Mouse (Mus musculus) hindbrain, embryonic 16.5 days (tissue): ENCODE measurements around the gene Mettl24. TPM values are rescaled to one million over a fixed set of nuclear protein-coding genes. Genes with fewer than 3 reads are reported as not detected.

Experiments used
- ATAC-seq: fragments of 200-750 bp; cut with Nextera tagmentation; 2 replicates; pipeline ENCODE4 v1.8.0; 2017; ENCODE audit warnings: moderate TSS enrichment, moderate library complexity
- H3K27ac ChIP-seq: fragments of 300-500 bp; sonication (generic); 2 replicates; pipeline ENCODE4 v1.5.1; 2014; ENCODE audit warnings: low read depth, mild to moderate bottlenecking, control low read depth, low read length, moderate library complexity
- H3K27me3 ChIP-seq: fragments of 300-500 bp; sonication (generic); replicated peaks from 2 replicates; pipeline ENCODE4 v1.6.1; 2014; ENCODE audit warnings: low read length; ENCODE audit not compliant: control insufficient read depth, insufficient read depth
- H3K36me3 ChIP-seq: fragments of 300-500 bp; sonication (generic); 2 replicates; pipeline ENCODE4 v1.6.1; 2014; ENCODE audit warnings: mild to moderate bottlenecking, low read length, moderate library complexity, mixed read lengths; ENCODE audit not compliant: control insufficient read depth, insufficient read depth
- H3K4me1 ChIP-seq: fragments of 300-500 bp; sonication (generic); 2 replicates; pipeline ENCODE4 v1.6.1; 2014; ENCODE audit warnings: low read depth, low read length; ENCODE audit not compliant: control insufficient read depth, insufficient read depth
- H3K4me2 ChIP-seq: fragments of 300-500 bp; sonication (generic); 2 replicates; pipeline ENCODE4 v1.6.1; 2014; ENCODE audit warnings: mild to moderate bottlenecking, low read length, control low read depth, moderate library complexity
- H3K4me3 ChIP-seq: fragments of 300-500 bp; sonication (generic); 2 replicates; pipeline ENCODE4 v1.5.1; 2014; ENCODE audit warnings: mild to moderate bottlenecking, low read length, control low read depth, moderate library complexity
- H3K9ac ChIP-seq: fragments of 300-500 bp; sonication (generic); 2 replicates; pipeline ENCODE4 v1.6.1; 2014; ENCODE audit warnings: low read depth, mild to moderate bottlenecking, control low read depth, low read length, moderate library complexity
- H3K9me3 ChIP-seq: fragments of 300-500 bp; sonication (generic); 2 replicates; pipeline ENCODE4 v1.6.1; 2014; ENCODE audit warnings: mild to moderate bottlenecking, low read length, moderate library complexity; ENCODE audit not compliant: control insufficient read depth
- WGBS: fragments of 180-500 bp; shearing (Covaris S2); extraction: QIAGEN DNeasy Blood & Tissue Kit; methylation state at CpG from one replicate; pipeline ENCODE4 v1.1.7; 2014; 5-methylcytosine and 5-hydroxymethylcytosine counted together
- polyA plus RNA-seq: library from polyadenylated mRNA; unstranded; fragments of >200 nt; fragmentation: Nextera tagmentation; extraction: Ambion mirVana; gene quantifications from 2 replicates; pipeline ENCODE4 v1.2.1, GENCODE M21; 2015

The Mettl24 gene
- polyA plus RNA-seq, 1 experiment from 2014 or later = 0.84 TPM

DNA sequence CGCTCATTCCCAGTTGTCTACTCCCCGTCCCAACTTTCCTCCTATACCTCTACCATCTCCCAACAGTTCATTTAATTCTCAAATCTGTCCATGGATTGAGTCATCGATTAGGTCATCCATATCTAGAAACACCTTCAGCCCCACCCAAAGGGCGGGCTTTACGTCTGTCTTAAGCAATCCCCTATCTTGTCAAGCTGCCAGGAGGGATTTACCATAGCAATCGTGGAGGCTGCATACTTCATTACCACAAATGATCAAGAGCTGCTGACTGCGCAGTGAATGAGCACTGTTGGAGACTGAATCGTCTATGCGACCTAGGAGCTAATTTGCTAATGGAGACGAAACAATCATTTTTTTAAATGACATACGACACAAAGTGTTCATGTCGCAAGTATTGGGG, 34.3 kb upstream of the Mettl24 start:
- Histone ChIP-seq H3K4me1 (no peaks in the 10 kb centered on the region), H3K36me3 (no peaks in the 10 kb centered on the region), H3K27me3 (no peaks in the 10 kb centered on the region), H3K27ac (no peak overlapping the region), H3K4me2 (no peak overlapping the region), H3K9ac (no peak overlapping the region), H3K9me3 (peaks cover 4% of the 10 kb centered on the region), H3K4me3 (no peak overlapping the region)
- WGBS = 81% methylated on average over 12 of the region's 12 CpGs
- no peak for ATAC-seq

DNA sequence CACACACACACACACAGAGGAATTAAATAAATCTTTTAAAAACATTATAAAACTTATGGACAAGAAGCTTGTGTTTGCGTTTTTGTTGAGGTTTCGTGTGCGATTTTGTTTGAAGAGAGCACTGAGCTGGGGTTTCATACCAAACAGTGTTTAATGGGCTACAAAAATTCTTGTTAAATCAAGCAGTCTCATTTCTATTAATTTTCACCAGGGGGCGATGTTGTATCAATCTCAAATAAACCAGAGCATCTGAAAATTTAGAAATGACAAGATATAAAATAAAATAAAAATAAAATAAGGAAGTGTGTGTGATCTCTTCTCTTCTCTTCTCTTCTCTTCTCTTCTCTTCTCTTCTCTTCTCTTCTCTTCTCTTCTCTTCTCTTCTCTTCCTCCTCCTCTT, 33.4 kb upstream of the Mettl24 start:
- WGBS = 34% methylated on average over 4 of the region's 4 CpGs
- Histone ChIP-seq H3K4me3 (no peak overlapping the region), H3K4me2 (no peak overlapping the region), H3K4me1 (no peaks in the 10 kb centered on the region), H3K36me3 (no peaks in the 10 kb centered on the region), H3K27me3 (no peaks in the 10 kb centered on the region), H3K9me3 (peaks cover 4% of the 10 kb centered on the region), H3K27ac (no peak overlapping the region), H3K9ac (no peak overlapping the region)
- ATAC-seq = no peak

GRCm38 (mm10) chr10:40651676-40652075, 31.4 kb upstream of the Mettl24 start:
- Histone ChIP-seq H3K4me2 (no peak overlapping the region), H3K27me3 (no peaks in the 10 kb centered on the region), H3K4me3 (no peak overlapping the region), H3K36me3 (no peaks in the 10 kb centered on the region), H3K9me3 (no peaks in the 10 kb centered on the region; the same call in 1 of the 2 replicates), H3K9ac (no peak overlapping the region), H3K27ac (no peak overlapping the region), H3K4me1 (no peaks in the 10 kb centered on the region)
- ATAC-seq = no peak
- WGBS = 61% methylated on average over 2 of the region's 2 CpGs

DNA sequence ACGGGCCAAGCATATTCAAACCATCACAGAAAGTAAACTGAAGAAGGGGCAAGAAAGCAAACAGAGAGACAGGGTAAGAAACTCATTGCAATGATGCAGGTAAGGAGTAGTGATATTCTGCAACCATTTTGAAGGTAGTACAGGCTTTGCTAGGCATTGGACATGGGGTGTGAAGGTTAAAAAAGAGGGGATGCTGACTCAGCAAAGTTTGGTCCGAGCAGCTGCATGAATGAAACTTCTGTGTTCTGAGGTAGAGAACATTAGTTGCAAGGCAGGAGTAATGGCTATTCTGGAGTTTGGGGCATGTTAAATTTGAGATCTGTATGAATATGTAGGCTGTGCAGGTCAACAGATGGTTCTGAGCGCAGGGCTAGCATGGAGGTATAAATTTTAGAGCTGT, 17.8 kb upstream of the Mettl24 start:
- no peak for ATAC-seq
- Histone ChIP-seq H3K27me3 (no peaks in the 10 kb centered on the region), H3K36me3 (no peaks in the 10 kb centered on the region), H3K27ac (no peak overlapping the region), H3K4me1 (no peaks in the 10 kb centered on the region), H3K4me3 (no peak overlapping the region), H3K4me2 (no peak overlapping the region), H3K9ac (no peak overlapping the region), H3K9me3 (no peaks in the 10 kb centered on the region)
- 84% methylated on average over 3 of the region's 3 CpGs for WGBS

DNA sequence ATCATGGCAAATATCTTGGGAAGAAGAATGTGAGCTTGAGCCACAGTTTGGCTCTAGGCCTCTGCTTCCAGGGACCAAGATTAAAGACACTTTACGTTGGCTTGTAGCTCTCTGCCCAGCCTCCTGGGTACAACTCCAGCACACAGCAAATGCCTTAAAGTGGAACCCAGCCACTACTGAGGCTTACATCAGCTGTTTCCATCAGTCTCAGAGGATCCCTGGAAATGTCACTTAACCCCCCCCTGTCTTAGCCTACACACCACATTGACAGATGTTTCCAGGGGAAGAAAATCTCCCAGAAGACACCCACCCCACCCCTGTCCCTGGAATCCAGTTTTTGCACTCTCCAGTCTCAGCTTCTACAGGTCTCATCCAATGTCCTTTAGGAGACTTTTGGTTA, 16.1 kb upstream of the Mettl24 start:
- Histone ChIP-seq H3K9me3 (no peaks in the 10 kb centered on the region), H3K27ac (no peak overlapping the region), H3K9ac (no peak overlapping the region), H3K4me3 (no peak overlapping the region), H3K4me2 (no peak overlapping the region), H3K36me3 (no peaks in the 10 kb centered on the region), H3K27me3 (no peaks in the 10 kb centered on the region), H3K4me1 (no peaks in the 10 kb centered on the region)
- 73% methylated on average over 1 of the region's 1 CpGs for WGBS
- ATAC-seq = no peak

DNA sequence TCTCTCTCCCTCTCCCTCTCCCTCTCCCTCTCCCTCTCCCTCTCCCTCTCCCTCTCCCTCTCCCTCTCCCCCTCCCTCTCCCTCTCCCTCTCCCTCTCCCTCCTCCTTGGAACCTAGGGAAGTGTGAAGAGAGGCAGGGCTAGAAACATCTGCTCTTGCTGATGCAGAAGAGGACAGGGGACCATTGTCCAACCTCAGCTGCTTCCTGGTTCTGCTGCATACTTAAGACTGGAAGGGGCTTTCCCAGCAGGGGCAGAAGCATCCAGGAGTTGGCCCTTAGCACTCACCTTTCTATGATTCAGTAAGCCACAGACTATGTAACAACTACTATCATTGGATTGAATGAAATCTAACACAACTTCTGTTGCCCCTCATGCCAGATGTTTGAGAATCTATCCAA, 14.4 kb upstream of the Mettl24 start:
- no peak overlapping the region for H3K4me3 ChIP-seq
- no peaks in the 10 kb centered on the region for H3K36me3 ChIP-seq
- H3K4me1 ChIP-seq = peaks cover 6% of the 10 kb centered on the region
- H3K9ac ChIP-seq = no peak overlapping the region
- H3K27ac ChIP-seq = no peak overlapping the region
- H3K4me2 ChIP-seq = no peak overlapping the region
- H3K27me3 ChIP-seq = no peaks in the 10 kb centered on the region
- ATAC-seq = no peak
- H3K9me3 ChIP-seq = no peaks in the 10 kb centered on the region

GRCm38 (mm10) chr10:40672587-40673296, 10.3 kb upstream of the Mettl24 start:
- Histone ChIP-seq H3K4me1 (peaks cover 10% of the 10 kb centered on the region), H3K9ac (no peak overlapping the region), H3K27me3 (no peaks in the 10 kb centered on the region), H3K4me2 (no peak overlapping the region), H3K9me3 (no peaks in the 10 kb centered on the region), H3K36me3 (no peaks in the 10 kb centered on the region), H3K27ac (no peak overlapping the region), H3K4me3 (no peak overlapping the region)
- WGBS = 31% methylated on average over 8 of the region's 8 CpGs
- peak; percentile 59; the same call in 1 of the 2 replicates for ATAC-seq

DNA sequence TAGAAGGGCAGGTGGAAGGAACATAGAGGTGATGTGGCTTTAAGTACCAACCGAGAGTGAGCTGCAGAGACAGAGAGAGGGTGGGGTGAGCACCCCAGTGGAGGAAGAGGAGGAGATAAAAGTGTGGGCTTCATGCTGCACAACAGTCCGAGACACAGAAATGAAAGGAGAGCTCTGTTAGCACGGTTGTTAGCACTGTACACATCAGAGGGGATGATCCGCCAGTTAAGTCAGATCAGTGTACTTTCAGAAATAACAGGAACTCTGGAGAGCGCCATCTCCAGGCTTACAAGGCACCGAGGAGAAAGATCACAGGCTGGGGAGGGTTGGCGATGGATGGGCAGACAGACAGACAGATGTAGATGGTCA, 9.8 kb upstream of the Mettl24 start:
- Histone ChIP-seq H3K4me2 (no peak overlapping the region), H3K9me3 (no peaks in the 10 kb centered on the region), H3K27me3 (no peaks in the 10 kb centered on the region), H3K27ac (no peak overlapping the region), H3K4me3 (no peak overlapping the region), H3K36me3 (no peaks in the 10 kb centered on the region), H3K4me1 (peaks cover 10% of the 10 kb centered on the region), H3K9ac (no peak overlapping the region)
- 42% methylated on average over 7 of the region's 7 CpGs for WGBS
- ATAC-seq = 0 out of 2 replicates have a peak, but pooled peaks have one; percentile 21

GRCm38 (mm10) chr10:40674151-40674550, 8.9 kb upstream of the Mettl24 start:
- Histone ChIP-seq H3K27ac (no peak overlapping the region), H3K9ac (peak overlapping the region; percentile 19; the same call in 1 of the 2 replicates)

More at GRCm38 (mm10) chr10:40674151-40674550, 8.9 kb upstream of the Mettl24 start:
- Histone ChIP-seq H3K9me3 (no peaks in the 10 kb centered on the region), H3K4me1 (peaks cover 10% of the 10 kb centered on the region), H3K4me3 (peak overlapping the region; percentile 2; the same call in 1 of the 2 replicates), H3K27me3 (no peaks in the 10 kb centered on the region), H3K4me2 (peak overlapping the region; percentile 43), H3K36me3 (no peaks in the 10 kb centered on the region)
- peak; percentile 59; the same call in 1 of the 2 replicates for ATAC-seq
- WGBS = 9% methylated on average over 13 of the region's 13 CpGs
